Mouse (Mus musculus) stomach, embryonic 15.5 days (tissue): Measurements from ENCODE around the gene Folh1. TPM values are rescaled to one million over a fixed set of nuclear protein-coding genes. Genes with fewer than 3 reads are reported as not detected.
"Not testable (repeated sequence)": the region's sequence is repeated elsewhere in the genome, so short reads cannot be mapped to it uniquely, and the experiment has no call there.

ENCODE experiments used
- ATAC-seq: fragments of 200-750 bp; cut with Nextera tagmentation; 2 replicates; pipeline ENCODE4 v1.8.0; 2017; ENCODE audit warnings: low read depth, moderate number of reproducible peaks, moderate TSS enrichment; ENCODE audit not compliant: insufficient read depth, low FRiP score
- H3K27ac ChIP-seq: fragments of 300-500 bp; sonication (generic); 2 replicates; pipeline ENCODE4 v1.5.1; 2015; ENCODE audit warnings: mild to moderate bottlenecking, inconsistent platforms
- H3K27me3 ChIP-seq: fragments of 300-500 bp; sonication (generic); replicated peaks from 2 replicates; pipeline ENCODE4 v1.6.1; 2015; ENCODE audit warnings: inconsistent platforms
- H3K36me3 ChIP-seq: fragments of 300-500 bp; sonication (generic); 2 replicates; pipeline ENCODE4 v1.6.1; 2015; ENCODE audit warnings: inconsistent platforms
- H3K4me1 ChIP-seq: fragments of 300-500 bp; sonication (generic); 2 replicates; pipeline ENCODE4 v1.6.1; 2015; ENCODE audit warnings: inconsistent platforms
- H3K4me2 ChIP-seq: fragments of 300-500 bp; sonication (generic); 2 replicates; pipeline ENCODE4 v1.6.1; 2015; ENCODE audit warnings: mild to moderate bottlenecking, inconsistent platforms
- H3K4me3 ChIP-seq: fragments of 300-500 bp; sonication (generic); replicated peaks from 2 replicates; pipeline ENCODE4 v1.5.1; 2015; ENCODE audit warnings: inconsistent platforms
- H3K9ac ChIP-seq: fragments of 300-500 bp; sonication (generic); 2 replicates; pipeline ENCODE4 v1.6.1; 2015; ENCODE audit warnings: inconsistent platforms
- H3K9me3 ChIP-seq: fragments of 300-500 bp; sonication (generic); 2 replicates; pipeline ENCODE4 v1.6.1; 2016; ENCODE audit warnings: inconsistent platforms
- WGBS: fragments of 180-500 bp; shearing (Covaris S2); methylation state at CpG from one replicate; pipeline ENCODE4 v1.1.7; 2015; 5-methylcytosine and 5-hydroxymethylcytosine counted together
- polyA plus RNA-seq: library from polyadenylated mRNA; unstranded; fragments of >200 nt; fragmentation: Nextera tagmentation; extraction: Ambion mirVana; gene quantifications from 2 replicates; pipeline ENCODE4 v1.2.1, GENCODE M21; 2015

Folh1 gene
- polyA plus RNA-seq = 0.08 and 0.10 TPM in 2 replicates

DNA sequence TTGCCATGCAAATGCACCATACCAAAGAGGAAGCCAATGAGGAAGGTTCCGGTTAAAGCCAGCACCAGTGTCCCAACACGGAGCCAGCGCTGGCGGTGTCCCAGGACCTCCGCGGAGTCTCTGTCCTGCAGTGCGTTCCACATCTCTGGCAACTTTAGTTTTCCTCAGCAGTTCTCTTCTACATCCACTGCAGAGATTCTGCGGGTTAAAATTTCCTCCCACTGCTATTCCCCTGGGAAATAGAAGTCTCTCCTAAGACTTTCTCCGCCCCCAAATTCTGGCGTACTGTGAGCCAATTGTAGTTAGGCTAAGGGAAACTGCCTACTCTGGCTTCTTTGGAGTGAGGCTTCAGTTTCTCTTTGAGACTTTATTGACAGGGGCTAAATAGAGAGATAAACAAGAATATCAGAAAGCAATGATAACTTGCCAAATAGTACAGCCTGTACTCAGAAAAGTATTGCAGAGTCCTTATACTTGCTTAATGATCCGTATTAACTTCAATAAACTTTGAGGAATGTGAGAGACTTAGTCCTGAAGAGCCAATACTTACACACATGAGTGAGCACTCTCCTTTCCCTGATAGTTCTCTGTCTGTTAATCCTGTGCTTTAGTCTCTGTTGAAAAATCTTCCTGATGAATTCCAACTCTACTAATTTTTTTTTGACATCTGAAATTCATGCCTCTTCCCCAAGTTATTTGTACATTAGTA lies at the start of gene Folh1:
TSS of gene Folh1 (minus strand) at position 327 of the 709 bp plus-strand sequence.
- H3K4me1 ChIP-seq = no peaks in the 10 kb centered on the region
- H3K4me2 ChIP-seq = peak within 1 kb of the TSS; percentile 29; the same call in 1 of the 2 replicates
- H3K27ac ChIP-seq = no peak within 1 kb of the TSS
- no peaks in the 10 kb centered on the region for H3K27me3 ChIP-seq
- no peak for ATAC-seq
- no peak within 1 kb of the TSS for H3K4me3 ChIP-seq
- no peaks in the 10 kb centered on the region for H3K9me3 ChIP-seq
- WGBS = 10% methylated on average over 11 of the region's 11 CpGs
- no peak within 1 kb of the TSS for H3K9ac ChIP-seq
- no peaks in the 10 kb centered on the region for H3K36me3 ChIP-seq

DNA sequence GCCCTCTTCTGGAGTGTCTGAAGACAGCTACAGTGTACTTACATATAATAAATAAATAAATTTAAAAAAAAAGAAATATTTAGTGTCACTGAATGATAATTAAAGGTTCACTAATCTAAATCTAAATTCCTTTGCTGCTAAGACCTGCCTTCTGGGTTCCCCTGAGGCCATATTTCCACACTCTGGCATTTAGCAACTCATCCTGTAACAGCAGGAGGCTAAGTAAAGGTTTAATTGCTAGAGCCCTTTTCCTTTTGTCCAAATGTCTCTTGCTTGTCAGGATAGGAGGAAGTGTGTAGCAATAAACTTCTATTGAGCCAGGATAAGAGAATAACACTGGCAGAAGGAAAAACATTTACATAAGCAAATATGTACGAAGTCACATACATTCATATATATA lies 40.7 kb upstream of the Folh1 start:
- Histone ChIP-seq H3K27ac (no peak overlapping the region), H3K9ac (no peak overlapping the region), H3K4me1 (no peaks in the 10 kb centered on the region), H3K4me3 (no peak overlapping the region), H3K36me3 (no peaks in the 10 kb centered on the region), H3K27me3 (no peaks in the 10 kb centered on the region), H3K9me3 (no peaks in the 10 kb centered on the region), H3K4me2 (no peak overlapping the region)
- no peak for ATAC-seq
- 57% methylated on average over 1 of the region's 1 CpGs for WGBS

DNA sequence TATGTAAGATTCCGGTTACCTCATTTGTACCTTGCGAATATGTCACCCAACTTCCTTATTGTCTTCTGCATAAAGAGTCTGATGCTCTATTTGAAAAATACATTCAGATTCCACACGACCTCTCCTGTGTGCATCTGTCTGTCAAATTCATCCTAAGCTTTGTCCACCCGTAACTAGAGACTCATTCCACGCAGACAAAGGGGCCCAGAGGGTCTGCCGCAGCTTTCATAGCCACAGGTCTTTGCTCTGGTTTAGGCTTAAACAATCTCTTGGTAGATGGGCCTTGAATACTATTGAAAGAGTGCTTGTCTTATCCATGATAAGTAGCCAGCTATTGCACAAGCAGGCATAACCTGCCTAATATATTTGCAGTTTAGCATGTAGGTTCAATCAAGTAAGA lies 40.0 kb upstream of the Folh1 start:
- ATAC-seq, H3K4me2 ChIP-seq, H3K4me3 ChIP-seq, H3K27ac ChIP-seq, H3K9me3 ChIP-seq, H3K27me3 ChIP-seq, H3K36me3 ChIP-seq, H3K9ac ChIP-seq, H3K4me1 ChIP-seq: not testable (repeated sequence)
- whole genome bisulfite sequencing = 79% methylated on average over 6 of the region's 6 CpGs

DNA sequence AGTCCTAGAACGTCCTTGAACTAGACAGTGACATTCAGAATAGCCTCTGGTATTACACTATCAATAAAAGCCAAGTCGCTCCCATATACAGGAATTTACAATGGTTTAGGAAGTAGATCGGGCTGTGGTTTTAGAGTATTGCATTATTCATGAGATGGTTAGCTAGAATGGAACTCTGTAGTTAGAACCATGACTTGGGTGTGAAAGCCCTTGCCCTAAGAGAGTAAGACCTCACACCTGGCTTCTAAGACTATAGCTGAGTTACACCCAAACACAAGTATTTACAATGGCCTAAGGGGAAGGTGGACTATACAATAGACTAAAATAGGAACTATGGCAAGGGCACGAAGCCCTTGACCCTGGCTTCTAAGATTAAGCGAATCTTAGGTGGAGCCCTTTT lies 39.5 kb upstream of the Folh1 start:
- not testable (repeated sequence) for H3K9ac ChIP-seq, H3K27ac ChIP-seq, ATAC-seq, H3K4me3 ChIP-seq, H3K36me3 ChIP-seq, H3K4me1 ChIP-seq, H3K9me3 ChIP-seq, H3K27me3 ChIP-seq, H3K4me2 ChIP-seq
- 84% methylated on average over 5 of the region's 5 CpGs for WGBS

DNA sequence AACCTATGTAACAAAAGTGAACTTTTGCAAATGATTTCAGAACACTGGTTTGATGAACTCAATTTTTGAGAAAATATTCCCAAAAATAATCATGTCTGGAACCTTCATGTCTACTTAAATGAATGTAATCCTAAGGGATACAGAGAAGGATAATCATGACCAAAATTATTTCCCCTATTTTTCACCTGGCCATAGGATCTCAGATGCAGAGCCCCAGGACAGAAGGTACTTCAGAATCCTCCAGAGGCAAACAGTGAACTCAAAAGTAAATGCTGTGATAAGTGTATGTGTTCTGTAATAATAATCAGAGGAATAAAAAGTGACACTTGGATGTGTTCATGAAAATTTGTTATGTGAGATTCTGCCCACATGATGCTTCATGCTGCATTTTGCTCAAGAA lies 19.0 kb upstream of the Folh1 start, which contains the start of gene Vmn2r77:
TSS of gene Vmn2r77 (plus strand) at position 301 of the 400 bp plus-strand sequence.
- H3K4me2 ChIP-seq = no peak within 1 kb of the TSS
- H3K4me1 ChIP-seq = no peaks in the 10 kb centered on the region
- no peaks in the 10 kb centered on the region for H3K27me3 ChIP-seq
- no peak within 1 kb of the TSS for H3K27ac ChIP-seq
- H3K4me3 ChIP-seq = no peak within 1 kb of the TSS
- no peak for ATAC-seq
- no peaks in the 10 kb centered on the region for H3K9me3 ChIP-seq
- H3K36me3 ChIP-seq = no peaks in the 10 kb centered on the region
- no peak within 1 kb of the TSS for H3K9ac ChIP-seq

DNA sequence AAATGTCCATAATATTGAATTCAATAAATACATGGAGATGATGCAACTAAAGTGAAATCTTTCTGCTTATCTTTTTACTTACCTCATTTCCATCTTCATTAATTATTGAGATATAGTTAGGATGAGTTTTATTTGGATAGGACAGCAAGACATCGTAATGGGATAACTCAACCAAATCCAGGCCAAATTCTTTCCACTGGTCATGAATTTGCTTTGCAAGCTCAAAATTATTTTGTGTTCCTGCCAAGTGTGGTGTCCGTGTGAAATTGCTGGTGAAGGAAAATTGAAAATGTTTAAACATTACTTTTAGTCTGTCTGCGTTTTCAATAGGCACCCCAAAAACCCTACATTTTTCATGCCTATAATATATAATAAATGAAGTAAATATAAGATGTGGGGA lies 4.1 kb downstream of the Folh1 start:
- Histone ChIP-seq H3K36me3 (no peaks in the 10 kb centered on the region), H3K9me3 (no peaks in the 10 kb centered on the region), H3K4me1 (no peaks in the 10 kb centered on the region), H3K4me2 (no peak overlapping the region), H3K27me3 (no peaks in the 10 kb centered on the region), H3K27ac (no peak overlapping the region), H3K9ac (no peak overlapping the region), H3K4me3 (no peak overlapping the region)
- no peak for ATAC-seq
- 76% methylated on average over 3 of the region's 3 CpGs for WGBS

DNA sequence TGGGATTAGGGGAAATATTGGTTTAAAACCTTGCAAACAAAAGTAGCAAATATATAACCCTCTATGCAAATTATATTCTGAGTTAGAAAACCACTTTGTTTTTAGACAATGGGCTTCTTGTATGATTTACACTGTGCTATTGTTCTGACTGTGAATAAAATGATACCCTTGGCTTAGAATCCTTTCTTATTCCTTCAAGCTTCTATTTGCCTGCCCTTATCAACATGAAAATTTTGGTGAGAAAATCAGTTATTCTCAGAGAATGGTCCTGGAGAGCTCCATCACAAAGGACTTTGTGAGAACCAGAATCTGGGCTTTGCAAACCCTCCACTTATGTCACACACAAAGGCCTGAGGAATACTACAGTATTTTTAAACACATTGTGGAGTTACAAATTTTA lies 11.1 kb downstream of the Folh1 start:
- no peaks in the 10 kb centered on the region for H3K27me3 ChIP-seq
- H3K9me3 ChIP-seq = no peaks in the 10 kb centered on the region
- ATAC-seq = no peak
- no peak overlapping the region for H3K4me2 ChIP-seq
- H3K36me3 ChIP-seq = no peaks in the 10 kb centered on the region
- no peaks in the 10 kb centered on the region for H3K4me1 ChIP-seq
- no peak overlapping the region for H3K4me3 ChIP-seq
- no peak overlapping the region for H3K9ac ChIP-seq
- no peak overlapping the region for H3K27ac ChIP-seq

DNA sequence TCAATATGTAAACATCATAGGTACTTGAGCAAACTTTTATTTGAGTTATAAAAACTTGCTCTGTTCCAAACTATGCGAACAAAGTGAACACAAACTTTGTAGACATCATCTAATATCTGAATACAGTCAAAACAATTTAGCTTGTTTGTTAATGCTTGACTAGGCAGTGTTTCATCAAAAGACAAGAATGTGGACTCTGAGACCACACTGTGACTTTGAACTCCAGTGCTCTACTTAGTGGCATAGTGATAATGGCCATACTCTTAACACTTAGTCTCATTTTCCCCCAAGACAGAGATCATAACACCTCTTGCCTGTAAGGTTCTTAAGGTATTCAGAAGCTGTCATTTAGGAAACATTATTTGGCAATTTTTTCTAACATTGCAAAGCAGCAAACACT lies 15.0 kb downstream of the Folh1 start:
- 70% methylated on average over 1 of the region's 1 CpGs for WGBS
- Histone ChIP-seq H3K4me1 (no peaks in the 10 kb centered on the region), H3K9me3 (no peaks in the 10 kb centered on the region), H3K4me2 (no peak overlapping the region), H3K36me3 (no peaks in the 10 kb centered on the region), H3K27ac (no peak overlapping the region), H3K9ac (no peak overlapping the region), H3K27me3 (no peaks in the 10 kb centered on the region), H3K4me3 (no peak overlapping the region)
- ATAC-seq = no peak

DNA sequence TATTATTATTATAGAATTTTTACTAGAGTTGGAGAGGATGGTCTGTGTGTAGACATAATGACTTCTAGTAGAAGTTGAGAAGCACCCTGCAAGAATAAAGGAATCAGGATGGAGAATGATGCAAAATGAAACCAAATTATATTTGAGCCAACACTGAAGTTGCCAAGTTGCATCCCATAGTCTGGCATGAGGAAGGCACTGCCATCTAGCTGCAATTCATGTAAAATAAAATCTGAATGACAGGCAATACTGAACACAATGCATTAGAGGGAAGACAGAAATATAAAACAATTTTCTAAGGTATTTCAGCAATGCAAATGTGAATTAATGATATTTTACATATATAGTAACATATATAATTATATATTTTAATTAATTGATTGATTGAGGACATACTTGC lies 50.7 kb downstream of the Folh1 start:
- Histone ChIP-seq H3K36me3 (no peaks in the 10 kb centered on the region), H3K4me1 (no peaks in the 10 kb centered on the region), H3K4me3 (no peak overlapping the region), H3K4me2 (no peak overlapping the region), H3K27me3 (no peaks in the 10 kb centered on the region), H3K27ac (no peak overlapping the region), H3K9me3 (no peaks in the 10 kb centered on the region), H3K9ac (no peak overlapping the region)
- ATAC-seq = no peak

DNA sequence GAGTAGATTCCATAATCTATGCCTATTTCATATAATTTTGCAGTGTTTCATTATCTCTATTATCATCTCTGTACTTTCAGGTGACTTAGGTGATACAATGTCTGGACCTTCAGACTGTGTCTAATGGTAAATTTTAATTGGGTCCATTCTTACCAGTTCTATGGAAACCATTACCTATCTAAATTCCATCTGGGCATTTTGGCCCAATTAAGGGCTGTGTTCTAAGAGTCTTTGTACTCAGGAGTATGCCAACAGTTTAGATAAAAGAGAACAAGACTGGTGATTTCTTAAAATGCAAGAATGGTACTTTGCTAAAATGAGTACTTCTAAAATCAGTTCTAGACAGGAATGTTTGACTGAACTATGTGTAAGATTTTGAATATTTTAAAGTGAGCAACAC lies 87.7 kb downstream of the Folh1 start, which contains the start of gene Olfr292:
TSS of gene Olfr292 (plus strand) at position 301 of the 400 bp plus-strand sequence.
- H3K27me3 ChIP-seq = no peaks in the 10 kb centered on the region
- H3K4me2 ChIP-seq = no peak within 1 kb of the TSS
- H3K4me1 ChIP-seq = no peaks in the 10 kb centered on the region
- H3K9me3 ChIP-seq = no peaks in the 10 kb centered on the region
- H3K27ac ChIP-seq = no peak within 1 kb of the TSS
- H3K9ac ChIP-seq = no peak within 1 kb of the TSS
- ATAC-seq = no peak
- no peaks in the 10 kb centered on the region for H3K36me3 ChIP-seq
- H3K4me3 ChIP-seq = no peak within 1 kb of the TSS

Other genes with a start within 250 kb of the Folh1 start
- not detected in 2 replicates for gene Olfr295, start 192.1 kb downstream of the Folh1 start, polyA plus RNA-seq
- gene Olfr294, start 159.3 kb downstream of the Folh1 start, polyA plus RNA-seq = not detected in 2 replicates
- gene Olfr293, start 126.9 kb downstream of the Folh1 start, polyA plus RNA-seq = not detected in 2 replicates
- not detected in 2 replicates for gene Olfr292, start 87.6 kb downstream of the Folh1 start, polyA plus RNA-seq
- not detected in 2 replicates for gene Vmn2r77, start 19.1 kb upstream of the Folh1 start, polyA plus RNA-seq
- gene Vmn2r78, start 139.2 kb upstream of the Folh1 start, polyA plus RNA-seq = not detected in 2 replicates
- gene Vmn2r79, start 220.2 kb upstream of the Folh1 start, polyA plus RNA-seq = not detected in 2 replicates